Mouse (Mus musculus) ES-Bruce4 (cell line): ENCODE measurements around the gene Plekha6.

ENCODE experiments used
- CTCF ChIP-seq: IDR thresholded peaks from one replicate; pipeline ENCODE4 v1.8.1; 2011; ENCODE audit warnings: low read depth, low read length
- POLR2A ChIP-seq: IDR thresholded peaks from one replicate; pipeline ENCODE4 v1.8.1; 2011; ENCODE audit warnings: low read length; ENCODE audit not compliant: insufficient read depth

DNA sequence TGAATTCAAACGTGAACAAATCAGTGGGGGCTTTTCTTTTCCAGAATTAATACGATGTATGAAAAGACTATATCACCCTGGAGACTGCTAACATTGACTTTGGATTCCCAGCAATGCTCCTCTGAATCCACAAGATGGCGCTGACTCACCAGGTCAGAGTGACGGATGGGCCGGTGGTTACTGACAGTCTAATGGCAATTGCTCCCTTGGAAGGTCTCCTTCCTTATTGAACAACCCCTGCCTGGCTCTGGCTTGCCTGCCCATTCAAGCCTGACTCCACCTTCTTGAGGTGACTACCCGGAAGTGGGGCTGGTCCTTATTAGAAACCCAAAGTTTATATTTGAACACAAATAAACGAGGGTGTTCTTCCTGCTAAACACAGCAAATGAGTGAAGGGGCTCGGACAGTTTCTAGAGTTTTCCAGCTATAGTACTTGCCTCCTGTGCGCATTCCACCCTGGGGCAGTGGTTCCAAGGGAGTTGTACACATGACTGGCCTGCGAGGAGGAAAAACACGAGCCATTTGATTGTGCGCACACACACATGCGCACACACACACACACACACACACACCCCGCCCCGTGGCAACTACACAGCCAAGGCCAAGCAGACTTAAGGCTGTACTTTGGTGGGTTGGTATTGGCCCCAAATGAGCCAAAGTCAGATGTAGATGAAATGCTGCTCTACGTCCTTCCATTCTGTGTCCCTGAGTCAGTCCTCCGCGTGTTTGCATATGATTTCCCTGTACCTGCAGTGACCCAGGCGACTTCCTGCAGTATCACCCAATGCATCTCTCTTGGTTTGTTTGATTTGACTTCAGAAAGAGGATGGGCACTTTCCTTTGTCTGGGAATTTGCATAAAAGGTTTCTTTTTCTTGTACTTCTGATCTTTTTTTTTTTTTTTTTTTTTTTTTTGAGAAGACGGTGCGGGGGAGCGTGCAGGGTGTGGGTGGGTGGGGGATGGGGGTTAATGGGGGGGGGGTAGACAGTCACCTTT, 17.7 kb upstream of the Plekha6 start:
- no peak for TF ChIP-seq POLR2A
- TF ChIP-seq CTCF: peak; percentile 95
